Mouse (Mus musculus): ENCODE measurements around the gene Rcsd1. TPM values are rescaled to one million over a fixed set of nuclear protein-coding genes. Genes with fewer than 3 reads are reported as not detected.

The Rcsd1 gene
- polyA plus RNA-seq, 1 experiment from 2014 or later: 10.1 TPM

- Histone ChIP-seq H3K9me3 (replicated peaks) (no peaks in the 10 kb centered on the region), H3K36me3 (no peaks in the 10 kb centered on the region), H3K27me3 (ENCODE audit: low read depth, poor library complexity, severe bottlenecking) (peaks cover 58% of the 10 kb centered on the region), H3K4me1 (peaks cover 27% of the 10 kb centered on the region), H3K27ac (0 out of 2 replicates have a peak overlapping the region, but pooled peaks have one; percentile 86), H3K4me3 (peak overlapping the region; percentile 72; the same call in 1 of the 2 replicates)
- no peak for DNase-seq (ENCODE audit: low spot score)
- 37% methylated on average over 9 of the region's 9 CpGs for WGBS
Observed at GRCm38 (mm10) chr1:165708686-165709380, 724 bp downstream of the Rcsd1 start.

- Histone ChIP-seq H3K4me1 (peaks cover 33% of the 10 kb centered on the region), H3K27me3 (ENCODE audit: low read depth, poor library complexity, severe bottlenecking) (peaks cover 60% of the 10 kb centered on the region), H3K36me3 (no peaks in the 10 kb centered on the region), H3K9me3 (replicated peaks) (no peaks in the 10 kb centered on the region), H3K4me3 (peak overlapping the region; percentile 72), H3K27ac (peak overlapping the region; percentile 86)
- WGBS: 1% methylated on average over 47 of the region's 47 CpGs
- peak; percentile 67 for DNase-seq (ENCODE audit: low spot score)
Observed at GRCm38 (mm10) chr1:165707640-165708322, 1.8 kb downstream of the Rcsd1 start.

- peak overlapping the region; percentile 72 for H3K4me3 ChIP-seq
- DNase-seq (ENCODE audit: low spot score): no peak
- 22% methylated on average over 10 of the region's 10 CpGs for WGBS
- peaks cover 60% of the 10 kb centered on the region for H3K27me3 ChIP-seq (ENCODE audit: low read depth, poor library complexity, severe bottlenecking)
- no peaks in the 10 kb centered on the region for H3K36me3 ChIP-seq
- H3K4me1 ChIP-seq: peaks cover 39% of the 10 kb centered on the region
- H3K9me3 ChIP-seq (replicated peaks): no peaks in the 10 kb centered on the region
- peak overlapping the region; percentile 86; the same call in 1 of the 2 replicates for H3K27ac ChIP-seq
Observed at GRCm38 (mm10) chr1:165707241-165707639, 2.3 kb downstream of the Rcsd1 start.

- Histone ChIP-seq H3K27ac (peak overlapping the region; percentile 9; the same call in 1 of the 2 replicates), H3K27me3 (ENCODE audit: low read depth, poor library complexity, severe bottlenecking) (peaks cover 60% of the 10 kb centered on the region), H3K4me1 (peaks cover 46% of the 10 kb centered on the region), H3K4me3 (peak overlapping the region; percentile 72; the same call in 1 of the 2 replicates), H3K36me3 (no peaks in the 10 kb centered on the region), H3K9me3 (replicated peaks) (no peaks in the 10 kb centered on the region)
- 71% methylated on average over 4 of the region's 4 CpGs for WGBS
- DNase-seq (ENCODE audit: low spot score): no peak
Observed at GRCm38 (mm10) chr1:165706492-165706891, 3.1 kb downstream of the Rcsd1 start.

GRCm38 (mm10) chr1:165705868-165706348 is 3.6 kb downstream of the Rcsd1 start:
- H3K4me1 ChIP-seq: peaks cover 52% of the 10 kb centered on the region
- H3K27me3 ChIP-seq (ENCODE audit: low read depth, poor library complexity, severe bottlenecking): peaks cover 63% of the 10 kb centered on the region

GRCm38 (mm10) chr1:165705368-165705767 is 4.2 kb downstream of the Rcsd1 start:
- DNase-seq (ENCODE audit: low spot score): no peak
- peaks cover 57% of the 10 kb centered on the region for H3K4me1 ChIP-seq
- 62% methylated on average over 6 of the region's 6 CpGs for WGBS
- no peaks in the 10 kb centered on the region for H3K9me3 ChIP-seq (replicated peaks)
- H3K27ac ChIP-seq: no peak overlapping the region
- H3K36me3 ChIP-seq: no peaks in the 10 kb centered on the region
- peaks cover 69% of the 10 kb centered on the region for H3K27me3 ChIP-seq (ENCODE audit: low read depth, poor library complexity, severe bottlenecking)
- no peak overlapping the region for H3K4me3 ChIP-seq

More at GRCm38 (mm10) chr1:165705868-165706348, 3.6 kb downstream of the Rcsd1 start:
- H3K9me3 ChIP-seq (replicated peaks): no peaks in the 10 kb centered on the region
- H3K4me3 ChIP-seq: no peak overlapping the region
- H3K27ac ChIP-seq: peak overlapping the region; percentile 9; the same call in 1 of the 2 replicates
- H3K36me3 ChIP-seq: no peaks in the 10 kb centered on the region
- WGBS: 82% methylated on average over 7 of the region's 7 CpGs
- DNase-seq (ENCODE audit: low spot score): no peak

GRCm38 (mm10) chr1:165704841-165705240 is 4.7 kb downstream of the Rcsd1 start:
- H3K4me1 ChIP-seq: peaks cover 62% of the 10 kb centered on the region
- 72% methylated on average over 3 of the region's 3 CpGs for WGBS
- H3K27ac ChIP-seq: peak overlapping the region; percentile 34; the same call in 1 of the 2 replicates
- no peak for DNase-seq (ENCODE audit: low spot score)
- peaks cover 68% of the 10 kb centered on the region for H3K27me3 ChIP-seq (ENCODE audit: low read depth, poor library complexity, severe bottlenecking)
- no peak overlapping the region for H3K4me3 ChIP-seq
- H3K9me3 ChIP-seq (replicated peaks): no peaks in the 10 kb centered on the region
- H3K36me3 ChIP-seq: no peaks in the 10 kb centered on the region

- Histone ChIP-seq H3K9me3 (replicated peaks) (no peaks in the 10 kb centered on the region), H3K27me3 (ENCODE audit: low read depth, poor library complexity, severe bottlenecking) (peaks cover 49% of the 10 kb centered on the region), H3K4me1 (peaks cover 49% of the 10 kb centered on the region), H3K27ac (peak overlapping the region; percentile 69), H3K4me3 (peak overlapping the region; percentile 40), H3K36me3 (no peaks in the 10 kb centered on the region)
- 10% methylated on average over 19 of the region's 19 CpGs for WGBS
- DNase-seq (ENCODE audit: low spot score): peak; percentile 75
Observed at GRCm38 (mm10) chr1:165702221-165703031, 7.1 kb downstream of the Rcsd1 start.

GRCm38 (mm10) chr1:165701562-165701961 is 8.0 kb downstream of the Rcsd1 start:
- 11% methylated on average over 9 of the region's 9 CpGs for WGBS
- peak; percentile 44 for DNase-seq (ENCODE audit: low spot score)
- Histone ChIP-seq H3K9me3 (replicated peaks) (no peaks in the 10 kb centered on the region), H3K27me3 (ENCODE audit: low read depth, poor library complexity, severe bottlenecking) (peaks cover 41% of the 10 kb centered on the region), H3K36me3 (no peaks in the 10 kb centered on the region), H3K4me3 (no peak overlapping the region), H3K4me1 (peaks cover 50% of the 10 kb centered on the region), H3K27ac (peak overlapping the region; percentile 69)

- no peaks in the 10 kb centered on the region for H3K36me3 ChIP-seq
- no peaks in the 10 kb centered on the region for H3K9me3 ChIP-seq (replicated peaks)
- DNase-seq (ENCODE audit: low spot score): no peak
- H3K27me3 ChIP-seq (ENCODE audit: low read depth, poor library complexity, severe bottlenecking): peaks cover 35% of the 10 kb centered on the region
- H3K4me3 ChIP-seq: no peak overlapping the region
- H3K4me1 ChIP-seq: peaks cover 47% of the 10 kb centered on the region
- H3K27ac ChIP-seq: peak overlapping the region; percentile 69
- 34% methylated on average over 6 of the region's 6 CpGs for WGBS
Observed at GRCm38 (mm10) chr1:165700933-165701518, 8.5 kb downstream of the Rcsd1 start.

GRCm38 (mm10) chr1:165700376-165700815 is 9.2 kb downstream of the Rcsd1 start:
- Histone ChIP-seq H3K27ac (peak overlapping the region; percentile 51), H3K27me3 (ENCODE audit: low read depth, poor library complexity, severe bottlenecking) (peaks cover 29% of the 10 kb centered on the region), H3K9me3 (replicated peaks) (no peaks in the 10 kb centered on the region), H3K4me3 (no peak overlapping the region), H3K36me3 (no peaks in the 10 kb centered on the region), H3K4me1 (peaks cover 52% of the 10 kb centered on the region)
- no peak for DNase-seq (ENCODE audit: low spot score)
- 33% methylated on average over 7 of the region's 7 CpGs for WGBS

- H3K4me3 ChIP-seq: no peak overlapping the region
Observed at GRCm38 (mm10) chr1:165697701-165698100, 11.9 kb downstream of the Rcsd1 start.

More at GRCm38 (mm10) chr1:165697701-165698100, 11.9 kb downstream of the Rcsd1 start:
- Histone ChIP-seq H3K9me3 (replicated peaks) (no peaks in the 10 kb centered on the region), H3K36me3 (no peaks in the 10 kb centered on the region), H3K27ac (peak overlapping the region; percentile 12; the same call in 1 of the 2 replicates), H3K27me3 (ENCODE audit: low read depth, poor library complexity, severe bottlenecking) (0 out of 2 replicates have a peak, but pooled peaks cover 12% of the 10 kb centered on the region), H3K4me1 (peaks cover 69% of the 10 kb centered on the region)
- whole genome bisulfite sequencing: 47% methylated on average over 8 of the region's 8 CpGs
- DNase-seq (ENCODE audit: low spot score): no peak

Measured in limb, embryonic 10.5 days (tissue).